Mouse (Mus musculus) midbrain, embryonic 11.5 days (tissue): ENCODE results near the gene Kdelc2. TPM values are rescaled to one million over a fixed set of nuclear protein-coding genes. Genes with fewer than 3 reads are reported as not detected.

Experiments used
- ATAC-seq: fragments of 200-750 bp; cut with Nextera tagmentation; 2 replicates; pipeline ENCODE4 v1.8.0; 2017; ENCODE audit warnings: moderate TSS enrichment, moderate library complexity; ENCODE audit not compliant: low FRiP score
- DNase-seq: peaks from one replicate; pipeline ENCODE4 v3.0.0; 2015; ENCODE audit warnings: low spot score; ENCODE audit errors: missing footprints
- H3K27ac ChIP-seq: fragments of 300-500 bp; sonication (generic); 2 replicates; pipeline ENCODE4 v1.5.1; 2014; ENCODE audit warnings: low read depth, low read length
- H3K27me3 ChIP-seq: fragments of 300-500 bp; sonication (generic); 2 replicates; pipeline ENCODE4 v1.6.1; 2014; ENCODE audit warnings: mild to moderate bottlenecking, low read length, moderate library complexity, mixed read lengths; ENCODE audit not compliant: control insufficient read depth, insufficient read depth
- H3K36me3 ChIP-seq: fragments of 300-500 bp; sonication (generic); 2 replicates; pipeline ENCODE4 v1.6.1; 2014; ENCODE audit warnings: mild to moderate bottlenecking, low read length, moderate library complexity, mixed read lengths; ENCODE audit not compliant: control insufficient read depth, insufficient read depth
- H3K4me1 ChIP-seq: fragments of 300-500 bp; sonication (generic); 2 replicates; pipeline ENCODE4 v1.6.1; 2014; ENCODE audit warnings: low read length; ENCODE audit not compliant: control insufficient read depth, insufficient read depth
- H3K4me2 ChIP-seq: fragments of 300-500 bp; sonication (generic); 2 replicates; pipeline ENCODE4 v1.6.1; 2014; ENCODE audit warnings: mild to moderate bottlenecking, moderate library complexity
- H3K4me3 ChIP-seq: fragments of 300-500 bp; sonication (generic); 2 replicates; pipeline ENCODE4 v1.5.1; 2014; ENCODE audit warnings: low read depth, low read length
- H3K9ac ChIP-seq: fragments of 300-500 bp; sonication (generic); 2 replicates; pipeline ENCODE4 v1.6.1; 2014; ENCODE audit warnings: low read length
- H3K9me3 ChIP-seq: fragments of 300-500 bp; sonication (generic); 2 replicates; pipeline ENCODE4 v1.6.1; 2016; ENCODE audit warnings: low read length; ENCODE audit not compliant: control insufficient read depth
- WGBS: fragments of 180-500 bp; shearing (Covaris S2); extraction: QIAGEN DNeasy Blood & Tissue Kit; methylation state at CpG from one replicate; pipeline ENCODE4 v1.1.7; 2014; 5-methylcytosine and 5-hydroxymethylcytosine counted together
- polyA plus RNA-seq: library from polyadenylated mRNA; unstranded; fragments of >200 nt; fragmentation: Nextera tagmentation; extraction: Ambion mirVana; gene quantifications from 2 replicates; pipeline ENCODE4 v1.2.1, GENCODE M21; 2014

Kdelc2 gene
- polyA plus RNA-seq, 1 experiment from 2014 or later = 11.0 TPM

DNA sequence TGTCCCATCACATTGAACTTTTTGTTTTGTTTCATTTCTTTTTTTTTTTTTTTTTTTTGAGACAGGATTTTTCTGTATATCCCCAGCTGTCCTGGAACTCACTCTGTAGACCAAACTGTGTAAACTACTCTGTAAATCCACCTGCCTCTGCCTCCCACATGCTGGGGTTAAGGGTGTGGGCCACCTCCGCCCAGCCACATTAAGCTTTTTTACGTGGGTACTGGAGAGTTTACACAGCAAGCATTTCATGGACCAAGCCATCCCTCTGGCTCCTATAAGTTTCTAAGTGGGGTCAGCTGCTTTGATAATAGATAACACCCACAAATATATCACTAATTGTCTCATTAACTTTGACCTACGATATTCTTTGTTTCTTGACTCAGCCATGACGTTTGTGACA is 24.7 kb downstream of the Kdelc2 start:
- H3K27me3 ChIP-seq = no peaks in the 10 kb centered on the region
- H3K9ac ChIP-seq = no peak overlapping the region
- H3K4me2 ChIP-seq = no peak overlapping the region
- ATAC-seq = no peak
- no peaks in the 10 kb centered on the region for H3K9me3 ChIP-seq
- H3K4me1 ChIP-seq = peaks cover 6% of the 10 kb centered on the region; the same call in 1 of the 2 replicates
- H3K4me3 ChIP-seq = no peak overlapping the region
- H3K27ac ChIP-seq = no peak overlapping the region
- no peaks in the 10 kb centered on the region for H3K36me3 ChIP-seq
- no peak for DNase-seq
- WGBS = 93% methylated on average over 4 of the region's 4 CpGs

DNA sequence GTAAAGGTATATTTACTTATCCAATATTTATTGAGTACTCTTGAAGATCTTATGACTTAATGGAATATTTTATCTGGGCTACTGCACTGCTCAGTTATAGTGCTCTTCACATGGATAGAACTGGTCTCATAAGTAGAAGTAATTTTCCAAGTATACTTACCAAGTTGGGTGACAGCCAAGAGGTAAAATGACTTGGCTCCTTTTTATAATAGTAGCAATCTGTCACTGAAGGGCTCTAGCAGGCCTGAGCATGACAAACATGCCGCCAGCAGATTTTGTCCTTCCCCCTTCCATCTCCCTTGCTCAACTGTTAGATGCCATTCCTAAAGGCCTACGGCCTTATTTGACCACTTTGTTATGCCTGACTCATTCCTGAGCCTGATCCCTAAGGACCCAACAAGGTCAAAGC is 25.1 kb downstream of the Kdelc2 start:
- ATAC-seq (no peak), DNase-seq (no peak)
- peaks cover 6% of the 10 kb centered on the region; the same call in 1 of the 2 replicates for H3K4me1 ChIP-seq
- H3K4me3 ChIP-seq = no peak overlapping the region
- 94% methylated on average over 2 of the region's 2 CpGs for WGBS
- H3K9ac ChIP-seq = no peak overlapping the region
- no peak overlapping the region for H3K4me2 ChIP-seq
- no peaks in the 10 kb centered on the region for H3K36me3 ChIP-seq
- no peaks in the 10 kb centered on the region for H3K9me3 ChIP-seq
- no peak overlapping the region for H3K27ac ChIP-seq
- no peaks in the 10 kb centered on the region for H3K27me3 ChIP-seq

DNA sequence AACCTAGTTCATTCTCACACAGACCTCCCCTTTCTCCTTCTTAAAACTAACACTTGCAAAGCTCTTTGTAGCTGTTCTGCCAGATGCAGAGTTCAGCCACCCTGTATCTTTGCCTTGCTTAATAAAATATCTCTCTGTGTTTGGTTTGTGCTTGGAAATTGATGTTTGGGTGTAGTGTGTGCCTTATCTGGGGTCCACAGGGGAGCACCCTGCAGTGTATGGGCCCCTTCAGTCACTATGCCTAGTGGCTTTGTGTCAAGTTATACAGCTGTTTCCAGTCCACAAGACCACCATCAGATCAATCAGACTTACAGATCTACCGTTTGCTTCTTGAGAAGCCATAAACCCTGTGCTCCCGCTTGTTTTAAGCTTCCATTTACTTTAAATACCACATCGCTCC is 25.6 kb downstream of the Kdelc2 start:
- Histone ChIP-seq H3K36me3 (no peaks in the 10 kb centered on the region), H3K4me1 (peaks cover 6% of the 10 kb centered on the region; the same call in 1 of the 2 replicates), H3K4me2 (no peak overlapping the region), H3K4me3 (no peak overlapping the region), H3K27ac (no peak overlapping the region), H3K9ac (no peak overlapping the region), H3K27me3 (no peaks in the 10 kb centered on the region), H3K9me3 (no peaks in the 10 kb centered on the region)
- ATAC-seq (no peak), DNase-seq (no peak)
- WGBS = 89% methylated on average over 3 of the region's 3 CpGs

DNA sequence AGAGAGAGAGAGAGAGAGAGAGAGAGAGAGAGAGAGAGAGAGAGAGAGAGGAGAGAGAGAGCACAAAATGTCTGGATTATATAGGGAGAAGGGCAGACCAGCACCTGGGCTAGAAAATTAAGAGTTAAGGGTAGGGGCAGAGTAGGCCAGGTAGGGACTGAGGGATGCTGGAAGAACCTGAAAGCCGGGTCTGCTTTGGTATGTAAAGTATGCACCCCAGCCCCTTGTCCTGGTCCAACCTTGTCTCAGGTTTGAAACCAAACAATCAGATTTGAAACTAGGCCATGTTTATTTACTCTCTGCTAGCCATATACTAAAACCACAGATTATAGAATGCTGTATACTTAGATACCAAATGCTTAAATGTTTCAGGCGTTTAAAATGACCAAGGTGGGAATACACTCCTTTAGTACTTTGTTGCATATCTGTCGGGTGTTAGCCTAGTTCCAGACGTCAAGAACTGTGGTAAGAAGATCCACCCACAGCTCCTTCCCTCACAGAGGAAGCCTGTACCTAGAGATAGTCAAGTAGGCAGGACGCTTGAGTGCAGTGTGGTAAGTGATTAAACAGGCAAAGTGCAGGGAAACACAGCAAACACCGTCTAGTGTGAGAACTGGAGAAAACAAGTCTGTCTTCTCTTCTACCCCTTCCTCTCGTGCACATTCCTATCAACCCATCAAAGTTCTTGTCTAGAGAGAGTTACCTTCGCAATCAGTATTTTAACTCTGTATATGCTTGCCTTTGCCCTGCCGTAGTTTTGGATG is 38.5 kb downstream of the Kdelc2 start:
- Histone ChIP-seq H3K4me1 (no peaks in the 10 kb centered on the region), H3K4me2 (no peak overlapping the region), H3K9ac (no peak overlapping the region), H3K4me3 (no peak overlapping the region), H3K27me3 (no peaks in the 10 kb centered on the region), H3K9me3 (no peaks in the 10 kb centered on the region), H3K36me3 (no peaks in the 10 kb centered on the region), H3K27ac (no peak overlapping the region)
- DNase-seq = no peak
- WGBS = 84% methylated on average over 9 of the region's 9 CpGs
- no peak for ATAC-seq

DNA sequence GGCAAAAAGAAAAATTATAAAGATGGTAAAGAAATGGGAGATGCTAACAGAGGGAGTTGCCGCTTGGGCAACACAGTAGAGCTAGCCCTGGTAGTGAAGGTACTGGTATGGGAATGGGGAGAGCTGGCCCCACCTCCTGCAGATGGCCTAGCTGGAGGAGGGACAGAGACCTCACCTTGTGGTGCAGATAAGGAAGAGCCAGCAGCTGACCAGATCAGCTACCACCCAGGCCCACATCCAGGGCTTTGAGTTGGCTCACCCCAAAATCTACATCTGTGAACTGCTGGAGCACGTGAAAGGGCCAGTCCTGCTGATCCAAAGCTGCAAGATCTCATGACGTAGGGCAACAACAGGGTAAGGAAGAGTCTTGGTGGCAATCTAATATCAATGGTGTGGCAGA is 42.9 kb downstream of the Kdelc2 start:
- ATAC-seq = no peak
- H3K4me3 ChIP-seq = no peak overlapping the region
- no peak for DNase-seq
- no peaks in the 10 kb centered on the region for H3K36me3 ChIP-seq
- no peak overlapping the region for H3K4me2 ChIP-seq
- no peaks in the 10 kb centered on the region for H3K9me3 ChIP-seq
- WGBS = 90% methylated on average over 3 of the region's 3 CpGs
- no peak overlapping the region for H3K9ac ChIP-seq
- H3K4me1 ChIP-seq = no peaks in the 10 kb centered on the region
- H3K27me3 ChIP-seq = no peaks in the 10 kb centered on the region
- no peak overlapping the region for H3K27ac ChIP-seq

DNA sequence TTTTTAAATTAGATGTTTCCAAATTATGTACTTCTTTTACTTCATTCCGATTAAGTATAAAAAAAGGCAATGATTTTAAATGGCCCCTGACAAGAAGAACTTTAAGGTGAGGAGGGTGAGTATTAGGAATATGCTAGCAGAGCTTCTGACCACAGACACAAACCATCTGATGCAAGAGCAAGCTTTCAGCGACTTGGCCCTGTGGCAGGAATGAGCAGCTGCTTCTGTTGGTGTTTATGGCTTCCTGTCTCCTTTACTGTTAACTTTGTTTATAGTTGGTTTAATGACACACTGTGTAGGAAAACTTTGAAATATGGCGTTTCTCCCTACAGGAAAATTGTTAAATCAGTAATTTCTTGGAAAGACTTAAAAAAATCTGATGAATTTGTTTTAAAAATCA is 43.8 kb downstream of the Kdelc2 start:
- H3K9ac ChIP-seq = no peak overlapping the region
- no peak overlapping the region for H3K4me3 ChIP-seq
- no peak overlapping the region for H3K27ac ChIP-seq
- ATAC-seq (no peak), DNase-seq (no peak)
- no peaks in the 10 kb centered on the region for H3K4me1 ChIP-seq
- no peaks in the 10 kb centered on the region for H3K27me3 ChIP-seq
- H3K36me3 ChIP-seq = no peaks in the 10 kb centered on the region
- H3K9me3 ChIP-seq = no peaks in the 10 kb centered on the region
- no peak overlapping the region for H3K4me2 ChIP-seq
- 83% methylated on average over 3 of the region's 3 CpGs for WGBS

GRCm38 (mm10) chr9:53435830-53436570 is 52.2 kb downstream of the Kdelc2 start:
- H3K4me1 ChIP-seq = no peaks in the 10 kb centered on the region
- ATAC-seq (no peak), DNase-seq (no peak)
- H3K4me2 ChIP-seq = no peak overlapping the region
- no peak overlapping the region for H3K9ac ChIP-seq
- H3K36me3 ChIP-seq = peaks cover 2% of the 10 kb centered on the region; the same call in 1 of the 2 replicates
- no peaks in the 10 kb centered on the region for H3K9me3 ChIP-seq
- H3K4me3 ChIP-seq = no peak overlapping the region
- H3K27me3 ChIP-seq = no peaks in the 10 kb centered on the region
- 91% methylated on average over 14 of the region's 14 CpGs for WGBS
- H3K27ac ChIP-seq = no peak overlapping the region

GRCm38 (mm10) chr9:53450609-53451008 is 66.8 kb downstream of the Kdelc2 start:
- 92% methylated on average over 1 of the region's 1 CpGs for WGBS
- Histone ChIP-seq H3K9me3 (no peaks in the 10 kb centered on the region), H3K4me1 (no peaks in the 10 kb centered on the region), H3K4me3 (no peak overlapping the region), H3K9ac (no peak overlapping the region), H3K27me3 (no peaks in the 10 kb centered on the region), H3K4me2 (no peak overlapping the region), H3K27ac (no peak overlapping the region), H3K36me3 (peaks cover 2% of the 10 kb centered on the region; the same call in 1 of the 2 replicates)
- no peak for DNase-seq
- no peak for ATAC-seq
